25 mouse cellular contexts compared by ENCODE assay signal in genomic region chr3:15200990-15201389, GRCm38 (mm10).
"Had no signal": no experiment of that assay in that cellular context is flagged by ENCODE, and none has a peak within 500 bp of the region (broad histone marks: within the 10 kb centered on the region; RNA-seq: fewer than 3 reads in every experiment).

No protein-coding gene starts in this region.

- H3K4me3 ChIP-seq: gastrocnemius, adult 2 months; heart, embryonic 10.5 days; heart, embryonic 12.5 days; hindbrain, embryonic 10.5 days; hindbrain, embryonic 12.5 days; intestine, embryonic 15.5 days; layer of hippocampus, adult 2 months; left cerebral cortex, adult 2 months; limb, embryonic 10.5 days; limb, embryonic 12.5 days had no signal

- H3K36me3 ChIP-seq: heart, embryonic 10.5 days; heart, embryonic 12.5 days; hindbrain, embryonic 10.5 days; hindbrain, embryonic 12.5 days; intestine, embryonic 15.5 days; limb, embryonic 10.5 days; limb, embryonic 12.5 days had no signal

- DNase-seq: gastrocnemius, adult 2 months; gastrocnemius, postnatal 10 days; gastrocnemius, postnatal 25 days; heart, adult 18-20 months; heart, postnatal 10 days; heart, postnatal 4 days; kidney, adult 18-20 months; kidney, adult 9 months; kidney, postnatal 4 days; liver had no signal

- H3K4me2 ChIP-seq: heart, embryonic 12.5 days; hindbrain, embryonic 12.5 days; hindbrain, embryonic 14.5 days; intestine, embryonic 15.5 days; limb, embryonic 12.5 days; liver, embryonic 11.5 days had no signal

- ATAC-seq: hindbrain, embryonic 16.5 days; inflammation-experienced regulatory T-cells, adult 6 months; intestine, embryonic 15.5 days; intestine, postnatal 0 days had no signal

- H3K27me3 ChIP-seq: heart, embryonic 12.5 days; hindbrain, embryonic 12.5 days; intestine, embryonic 15.5 days; limb, embryonic 12.5 days had no signal

- H3K9ac ChIP-seq: heart, embryonic 12.5 days; hindbrain, embryonic 12.5 days; hindbrain, embryonic 14.5 days; intestine, embryonic 15.5 days; limb, embryonic 12.5 days; liver, embryonic 14.5 days had no signal

- H3K9me3 ChIP-seq: heart, embryonic 10.5 days; heart, embryonic 12.5 days; hindbrain, embryonic 10.5 days; hindbrain, embryonic 12.5 days; intestine, embryonic 15.5 days; limb, embryonic 10.5 days; limb, embryonic 12.5 days had no signal

- H3K4me1 ChIP-seq: heart, embryonic 10.5 days; heart, embryonic 12.5 days; intestine, embryonic 15.5 days; limb, embryonic 10.5 days had no signal

- H3K27ac ChIP-seq: gastrocnemius, adult 2 months; heart, embryonic 10.5 days; hindbrain, embryonic 10.5 days; hindbrain, embryonic 12.5 days; hindbrain, embryonic 14.5 days; intestine, embryonic 15.5 days; layer of hippocampus, adult 2 months; left cerebral cortex, adult 2 months; limb, embryonic 10.5 days; limb, embryonic 12.5 days; liver, embryonic 14.5 days had no signal
